Mouse (Mus musculus) testis, adult 2 months (tissue): ENCODE results near the gene Ppp1r21.

Experiments used
- CTCF ChIP-seq: fragments of 200-500 bp; IDR thresholded peaks from 2 replicates; pipeline ENCODE4 v1.5.1; 2012; ENCODE audit warnings: low read depth, mild to moderate bottlenecking, inconsistent platforms, low read length, moderate library complexity; ENCODE audit not compliant: control insufficient read depth, insufficient read depth, insufficient replicate concordance
- POLR2A ChIP-seq: fragments of 200-500 bp; IDR thresholded peaks from 2 replicates; pipeline ENCODE4 v1.6.1; 2012; ENCODE audit warnings: low read depth, mild to moderate bottlenecking, inconsistent platforms, low read length, moderate library complexity; ENCODE audit not compliant: control insufficient read depth

DNA sequence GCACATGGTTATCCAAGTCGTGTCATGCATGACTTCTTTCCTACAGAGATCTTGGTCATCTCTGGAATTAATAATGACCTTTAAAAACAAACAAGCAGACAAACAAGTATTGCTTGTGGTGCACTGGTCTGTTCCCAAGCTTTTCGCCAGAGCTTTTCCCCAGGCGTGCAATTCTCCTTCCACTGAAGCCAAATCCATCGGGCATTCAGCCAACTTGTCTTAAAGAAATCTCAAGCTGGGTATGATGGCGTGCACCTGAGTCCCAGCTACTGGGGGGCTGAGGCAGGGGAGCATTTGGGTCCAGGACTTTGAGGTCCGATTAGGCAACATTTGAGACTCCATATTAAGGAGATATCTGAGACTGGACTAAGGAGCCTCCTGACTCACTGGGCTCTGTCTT is 60.3 kb downstream of the Ppp1r21 start:
- no peak for TF ChIP-seq POLR2A
- TF ChIP-seq CTCF: no peak
